Mouse (Mus musculus): Measurements from ENCODE around the gene Prickle2.

Gene Prickle2

DNA sequence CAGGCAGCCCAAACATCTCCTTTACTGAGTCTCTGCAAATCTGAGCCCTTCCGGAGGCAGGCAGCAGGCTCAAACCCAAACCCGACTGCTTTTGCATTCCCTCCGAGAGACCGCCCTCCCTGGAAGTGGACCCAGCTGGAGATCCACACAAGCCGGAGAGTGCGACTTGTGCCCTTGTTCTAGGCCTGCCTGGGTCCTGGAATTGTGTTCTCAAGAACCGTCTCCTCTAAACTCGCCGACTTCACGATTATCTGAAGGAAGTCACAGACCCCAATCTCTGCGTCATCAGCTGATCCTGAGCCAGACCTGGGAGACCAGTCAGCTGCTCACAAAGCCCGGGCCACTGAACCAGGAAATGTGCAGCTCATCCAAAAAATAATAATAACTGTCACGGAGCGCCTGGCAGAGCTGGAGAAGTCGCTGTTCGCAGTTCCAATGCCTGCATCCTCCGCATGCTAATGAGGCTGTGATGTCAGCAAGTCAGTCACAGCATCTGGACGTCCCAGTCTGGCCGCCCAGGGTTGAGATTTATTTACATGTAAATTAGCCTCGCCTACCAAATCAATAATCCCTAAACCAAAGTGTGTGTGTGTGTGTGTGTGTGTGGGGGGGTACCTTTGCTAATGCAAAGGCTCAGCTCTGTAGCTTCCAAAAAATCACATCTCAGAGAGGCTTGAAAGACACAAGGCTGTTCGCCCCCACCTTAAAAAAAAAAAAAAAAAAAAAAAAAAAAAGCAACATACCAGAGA, 224.8 kb downstream of the Prickle2 start:
- no peaks in the 10 kb centered on the region for H3K27me3 ChIP-seq (ENCODE audit: control insufficient read depth, insufficient read depth, low read length, poor library complexity, severe bottlenecking)
- no peaks in the 10 kb centered on the region for H3K36me3 ChIP-seq (ENCODE audit: control insufficient read depth, insufficient read depth, low read length, poor library complexity, severe bottlenecking)
- DNase-seq (ENCODE audit: low read depth, low spot score): no peak

DNA sequence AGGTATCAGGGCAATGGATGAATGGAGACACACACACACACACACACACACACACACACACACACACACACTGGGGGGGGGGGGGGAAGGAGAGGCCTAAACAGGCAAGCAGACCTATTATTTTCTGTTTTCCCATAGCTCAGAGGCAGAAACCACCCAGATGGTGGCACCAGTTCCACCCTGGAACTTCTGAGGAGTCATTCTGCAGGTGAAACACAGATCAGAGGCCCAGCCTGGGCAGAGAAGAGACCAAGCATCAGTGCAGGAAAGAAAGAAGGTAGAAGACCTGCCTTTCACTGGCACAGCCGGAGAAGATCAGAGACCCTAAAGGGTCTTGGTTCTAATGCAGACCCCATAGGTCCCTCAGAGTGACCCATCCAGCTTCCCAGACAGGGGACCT, 227.3 kb downstream of the Prickle2 start:
- Histone ChIP-seq H3K36me3 (ENCODE audit: control insufficient read depth, insufficient read depth, low read length, poor library complexity, severe bottlenecking) (no peaks in the 10 kb centered on the region), H3K27me3 (ENCODE audit: control insufficient read depth, insufficient read depth, low read length, poor library complexity, severe bottlenecking) (no peaks in the 10 kb centered on the region)
- DNase-seq (ENCODE audit: low read depth, low spot score): no peak

DNA sequence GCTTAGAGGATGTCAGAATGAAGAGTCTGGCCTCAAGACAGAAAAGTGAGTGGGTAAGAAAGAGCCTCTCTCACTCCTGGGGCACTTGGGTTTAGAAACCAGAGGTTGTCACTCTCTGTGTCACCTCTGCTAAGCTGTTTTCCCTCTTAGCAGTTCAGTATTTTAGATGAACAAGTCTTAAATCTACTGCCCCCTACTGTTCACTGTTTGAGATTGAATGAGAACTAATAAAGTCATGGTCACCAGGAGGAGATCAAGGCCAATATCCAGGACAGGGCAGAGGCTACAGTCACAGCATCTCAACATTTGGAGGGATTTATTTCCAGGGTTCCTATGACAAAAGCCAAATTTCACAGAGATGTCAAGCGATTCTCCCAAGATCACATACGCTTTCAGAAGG, 228.3 kb downstream of the Prickle2 start:
- Histone ChIP-seq H3K27me3 (ENCODE audit: control insufficient read depth, insufficient read depth, low read length, poor library complexity, severe bottlenecking) (no peaks in the 10 kb centered on the region), H3K36me3 (ENCODE audit: control insufficient read depth, insufficient read depth, low read length, poor library complexity, severe bottlenecking) (no peaks in the 10 kb centered on the region)
- DNase-seq (ENCODE audit: low read depth, low spot score): no peak

DNA sequence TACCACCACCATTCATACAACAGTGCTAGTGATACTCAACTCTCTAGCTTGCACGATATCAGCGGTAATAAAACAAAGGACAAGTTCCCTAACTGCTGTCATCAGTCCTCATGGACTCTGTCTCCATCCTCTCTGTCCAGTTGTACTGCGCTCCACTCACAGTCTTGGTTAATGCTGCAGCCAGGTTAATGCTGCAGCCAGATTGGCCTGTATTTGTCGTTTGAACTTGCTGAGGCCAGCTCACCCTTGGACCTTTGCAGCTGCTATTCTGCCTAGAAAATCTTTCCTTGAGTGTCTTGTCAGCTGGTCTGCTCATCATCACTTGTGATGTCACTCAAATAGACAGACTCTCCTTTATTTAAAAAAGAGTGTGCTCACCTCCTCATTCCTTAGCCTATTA, 236.5 kb downstream of the Prickle2 start:
- DNase-seq (ENCODE audit: low read depth, low spot score): no peak
- H3K36me3 ChIP-seq (ENCODE audit: control insufficient read depth, insufficient read depth, low read length, poor library complexity, severe bottlenecking): no peaks in the 10 kb centered on the region
- no peaks in the 10 kb centered on the region; the same call in 1 of the 2 replicates for H3K27me3 ChIP-seq (ENCODE audit: control insufficient read depth, insufficient read depth, low read length, poor library complexity, severe bottlenecking)

DNA sequence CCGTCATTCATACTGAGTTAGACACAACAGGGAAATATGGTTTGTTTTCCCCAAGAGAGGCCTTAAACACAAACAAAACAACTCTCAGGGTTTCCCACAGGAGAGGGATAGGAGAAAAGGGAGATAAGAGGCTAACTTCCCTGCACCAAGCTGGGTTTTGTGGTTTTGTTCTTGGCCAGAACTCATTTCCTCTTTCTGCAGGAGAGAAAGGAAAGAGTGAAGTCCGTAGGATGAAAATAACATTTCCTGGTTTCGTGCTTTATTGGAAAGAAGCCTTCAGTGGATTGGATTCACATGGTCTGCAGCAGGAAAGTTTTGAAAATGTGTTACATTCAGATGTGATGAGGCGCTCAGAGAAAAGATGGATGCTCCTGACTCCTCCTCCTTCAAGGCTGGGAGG, 237.1 kb downstream of the Prickle2 start:
- Histone ChIP-seq H3K27me3 (ENCODE audit: control insufficient read depth, insufficient read depth, low read length, poor library complexity, severe bottlenecking) (no peaks in the 10 kb centered on the region; the same call in 1 of the 2 replicates), H3K36me3 (ENCODE audit: control insufficient read depth, insufficient read depth, low read length, poor library complexity, severe bottlenecking) (no peaks in the 10 kb centered on the region)
- DNase-seq (ENCODE audit: low read depth, low spot score): no peak

DNA sequence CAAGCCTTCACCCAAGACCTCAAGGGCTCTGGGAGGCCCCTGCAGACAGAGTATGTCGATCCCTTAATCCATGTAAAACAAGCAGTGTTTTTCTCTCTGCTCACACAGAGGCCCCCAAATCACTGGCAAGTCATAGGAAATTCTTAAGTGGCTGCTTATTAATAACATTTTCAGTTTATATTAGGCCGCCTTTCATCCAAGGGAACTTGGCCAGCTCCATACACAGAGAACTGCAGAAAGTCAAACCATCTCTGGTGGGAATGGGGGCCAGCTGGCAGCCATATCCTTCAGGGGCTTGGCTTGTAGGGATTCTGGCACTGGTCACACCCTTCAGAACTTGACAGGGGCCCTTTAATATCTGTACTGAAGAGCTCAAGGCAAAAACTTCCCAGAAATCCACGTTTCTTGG, 237.6 kb downstream of the Prickle2 start:
- DNase-seq (ENCODE audit: low read depth, low spot score): no peak
- Histone ChIP-seq H3K36me3 (ENCODE audit: control insufficient read depth, insufficient read depth, low read length, poor library complexity, severe bottlenecking) (no peaks in the 10 kb centered on the region), H3K27me3 (ENCODE audit: control insufficient read depth, insufficient read depth, low read length, poor library complexity, severe bottlenecking) (no peaks in the 10 kb centered on the region; the same call in 1 of the 2 replicates)

DNA sequence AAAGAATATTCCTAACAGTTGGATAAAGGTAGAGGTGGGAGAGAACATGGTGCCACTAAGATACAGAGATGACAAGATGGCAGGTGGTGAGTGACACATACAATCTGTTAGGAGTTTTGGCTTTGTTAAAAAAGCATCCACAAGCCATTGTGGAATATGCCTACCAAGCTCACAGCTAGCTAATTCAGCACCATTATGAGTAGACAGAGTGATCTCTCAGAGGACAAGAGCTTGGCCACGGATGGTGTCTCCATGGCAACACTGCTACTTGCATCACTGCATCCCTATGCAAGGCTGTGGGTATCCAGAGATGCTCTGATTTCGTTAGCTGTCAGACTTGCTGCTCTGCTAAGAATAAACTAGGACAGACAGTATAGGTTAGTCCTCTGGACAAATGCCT, 238.6 kb downstream of the Prickle2 start:
- Histone ChIP-seq H3K36me3 (ENCODE audit: control insufficient read depth, insufficient read depth, low read length, poor library complexity, severe bottlenecking) (no peaks in the 10 kb centered on the region), H3K27me3 (ENCODE audit: control insufficient read depth, insufficient read depth, low read length, poor library complexity, severe bottlenecking) (no peaks in the 10 kb centered on the region; the same call in 1 of the 2 replicates)
- DNase-seq (ENCODE audit: low read depth, low spot score): no peak

DNA sequence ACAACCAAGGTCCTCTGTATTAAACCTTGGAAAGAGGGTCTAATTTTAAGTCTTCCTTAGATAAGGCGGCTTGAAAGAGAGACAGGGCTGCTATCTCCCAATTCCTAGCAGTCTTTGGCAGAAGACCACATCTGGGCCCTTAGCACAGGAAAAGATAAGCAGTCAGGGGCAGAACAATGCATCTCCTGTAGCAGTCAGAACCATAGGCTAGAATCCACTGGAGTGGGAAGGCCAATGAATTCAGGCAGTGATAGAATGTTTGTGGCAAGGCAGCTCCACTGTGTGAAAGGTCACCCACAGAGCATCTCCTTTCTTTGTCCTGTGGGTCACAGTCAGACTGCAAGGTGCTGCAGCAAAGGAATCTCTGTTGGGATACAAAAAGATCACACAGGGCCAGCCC, 240.3 kb downstream of the Prickle2 start:
- H3K27me3 ChIP-seq (ENCODE audit: control insufficient read depth, insufficient read depth, low read length, poor library complexity, severe bottlenecking): no peaks in the 10 kb centered on the region; the same call in 1 of the 2 replicates
- no peak for DNase-seq (ENCODE audit: low read depth, low spot score)
- no peaks in the 10 kb centered on the region for H3K36me3 ChIP-seq (ENCODE audit: control insufficient read depth, insufficient read depth, low read length, poor library complexity, severe bottlenecking)

DNA sequence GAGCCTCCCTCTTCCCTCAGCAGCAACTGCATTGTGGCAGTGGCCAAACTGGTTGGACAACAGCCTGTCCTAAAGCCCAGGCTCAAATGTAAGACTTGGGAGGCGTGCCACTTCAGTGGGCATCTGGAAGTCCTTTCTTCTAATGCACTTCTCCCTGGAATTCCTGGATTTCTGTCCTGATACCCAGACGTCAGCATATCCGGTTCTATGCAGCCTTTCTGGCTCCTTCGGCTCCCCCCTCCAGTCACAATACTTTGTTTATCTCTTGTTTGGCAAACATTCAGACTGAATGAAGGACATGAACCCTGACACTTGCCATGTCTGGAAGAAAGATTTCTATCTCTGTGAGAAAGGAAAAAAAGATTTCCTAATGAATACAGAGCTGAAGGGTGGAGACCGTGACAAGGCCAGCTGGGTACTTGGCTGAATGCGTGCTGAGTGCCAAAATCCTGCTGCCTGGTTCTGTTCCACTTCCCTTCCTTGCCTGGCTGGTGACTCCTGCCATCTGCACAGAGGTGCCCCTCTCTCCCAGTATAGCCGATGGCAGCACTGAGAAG, 241.1 kb downstream of the Prickle2 start:
- H3K36me3 ChIP-seq (ENCODE audit: control insufficient read depth, insufficient read depth, low read length, poor library complexity, severe bottlenecking): no peaks in the 10 kb centered on the region
- H3K27me3 ChIP-seq (ENCODE audit: control insufficient read depth, insufficient read depth, low read length, poor library complexity, severe bottlenecking): no peaks in the 10 kb centered on the region; the same call in 1 of the 2 replicates
- DNase-seq (ENCODE audit: low read depth, low spot score): no peak

DNA sequence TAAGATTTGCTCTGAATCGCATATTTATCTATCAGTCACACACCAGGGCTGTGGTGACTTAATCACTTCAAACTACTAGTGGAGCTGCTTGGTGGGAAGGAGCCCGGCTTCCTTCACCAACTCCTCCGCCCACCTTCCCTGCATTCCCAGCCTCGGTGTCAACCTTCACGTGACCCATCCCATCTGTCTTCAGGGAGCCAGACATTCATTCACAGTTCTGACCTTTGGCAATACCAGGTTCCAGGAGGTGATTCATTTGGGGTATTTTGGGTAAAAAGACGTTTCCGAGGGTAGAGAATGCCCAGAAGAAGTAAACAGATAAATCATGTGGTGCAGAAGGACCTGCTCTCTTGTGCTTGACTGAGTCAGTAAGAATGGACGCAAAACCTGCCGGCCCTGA, 242.2 kb downstream of the Prickle2 start:
- DNase-seq (ENCODE audit: low read depth, low spot score): no peak
- Histone ChIP-seq H3K36me3 (ENCODE audit: control insufficient read depth, insufficient read depth, low read length, poor library complexity, severe bottlenecking) (no peaks in the 10 kb centered on the region), H3K27me3 (ENCODE audit: control insufficient read depth, insufficient read depth, low read length, poor library complexity, severe bottlenecking) (no peaks in the 10 kb centered on the region)

DNA sequence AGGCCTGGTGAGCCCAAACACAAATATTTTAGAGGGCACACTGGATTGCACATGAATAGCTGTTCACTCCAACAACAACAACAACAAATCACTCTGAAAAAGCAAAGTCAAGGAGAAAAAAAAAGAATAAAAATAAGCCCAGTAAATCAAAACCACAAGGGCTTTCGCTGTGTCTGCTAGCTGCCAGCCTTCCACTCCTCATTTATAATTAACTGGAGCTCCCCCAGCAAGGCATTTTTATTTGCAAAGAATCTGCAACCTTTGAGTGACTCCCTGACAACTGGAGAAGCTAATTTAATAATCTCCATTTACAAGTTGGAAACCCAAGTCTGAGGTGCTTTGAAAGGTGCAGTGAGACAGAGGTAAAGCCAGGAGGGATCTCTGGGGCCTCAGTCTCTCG, 245.2 kb downstream of the Prickle2 start:
- no peaks in the 10 kb centered on the region for H3K27me3 ChIP-seq (ENCODE audit: control insufficient read depth, insufficient read depth, low read length, poor library complexity, severe bottlenecking)
- no peaks in the 10 kb centered on the region for H3K36me3 ChIP-seq (ENCODE audit: control insufficient read depth, insufficient read depth, low read length, poor library complexity, severe bottlenecking)
- DNase-seq (ENCODE audit: low read depth, low spot score): no peak

DNA sequence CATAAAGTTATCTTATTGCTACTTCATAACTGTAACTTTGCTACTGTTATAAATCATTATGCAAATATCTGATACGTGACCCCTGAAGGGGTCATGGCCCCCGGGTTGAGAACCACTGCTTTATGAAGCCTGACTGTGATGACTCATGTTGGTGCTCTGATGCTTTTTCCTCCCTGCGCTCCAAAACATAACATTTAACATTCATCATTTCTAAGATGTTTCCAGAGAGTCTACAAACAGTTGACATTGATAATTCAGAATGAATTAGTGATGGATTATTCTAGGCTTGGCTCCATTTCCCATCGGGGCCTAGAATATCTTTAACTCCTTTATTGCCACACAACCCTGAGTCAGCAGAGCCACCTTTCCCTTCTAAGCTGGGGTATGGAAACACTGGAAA, 247.9 kb downstream of the Prickle2 start:
- H3K36me3 ChIP-seq (ENCODE audit: control insufficient read depth, insufficient read depth, low read length, poor library complexity, severe bottlenecking): no peaks in the 10 kb centered on the region
- no peak for DNase-seq (ENCODE audit: low read depth, low spot score)
- H3K27me3 ChIP-seq (ENCODE audit: control insufficient read depth, insufficient read depth, low read length, poor library complexity, severe bottlenecking): no peaks in the 10 kb centered on the region

DNA sequence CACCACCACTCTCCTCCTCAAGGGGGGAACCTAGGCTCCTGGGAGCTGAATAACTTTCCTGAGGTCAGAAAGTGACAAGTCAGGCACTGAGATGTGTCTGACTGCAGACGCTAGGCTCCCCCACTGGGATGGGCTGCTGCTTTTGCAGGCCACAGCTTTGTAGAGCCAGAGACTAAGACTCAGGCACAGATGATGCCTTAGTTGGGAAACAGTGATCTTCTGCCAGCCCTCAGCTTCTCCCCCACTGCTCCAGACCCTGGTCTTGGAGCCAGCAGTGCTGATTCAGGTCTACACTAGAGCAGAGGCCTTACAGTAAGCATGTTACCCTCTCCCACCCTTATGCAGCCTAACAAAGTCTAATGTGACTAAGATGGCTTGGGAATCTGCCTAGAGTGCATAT, 254.5 kb downstream of the Prickle2 start:
- Histone ChIP-seq H3K27me3 (ENCODE audit: control insufficient read depth, insufficient read depth, low read length, poor library complexity, severe bottlenecking) (no peaks in the 10 kb centered on the region), H3K36me3 (ENCODE audit: control insufficient read depth, insufficient read depth, low read length, poor library complexity, severe bottlenecking) (no peaks in the 10 kb centered on the region)
- DNase-seq (ENCODE audit: low read depth, low spot score): no peak

DNA sequence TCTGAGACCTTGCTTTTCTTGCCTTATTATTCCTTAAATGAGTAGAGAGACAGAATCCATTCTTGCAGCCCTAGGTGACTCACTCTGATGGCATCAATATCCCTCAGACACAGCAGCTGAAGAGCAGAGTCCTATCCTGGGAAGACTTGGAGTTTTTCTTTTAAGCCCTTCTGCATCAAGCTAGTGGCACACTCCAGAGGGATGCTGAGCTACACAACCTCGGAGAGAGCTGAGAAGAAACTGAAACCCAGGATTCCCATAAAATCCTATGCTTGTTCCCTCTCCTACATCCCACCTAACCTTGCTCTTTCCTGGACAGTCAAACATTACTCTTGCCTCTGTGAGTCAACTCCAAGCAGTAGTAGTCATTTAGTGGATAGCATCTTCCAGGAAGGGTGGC, 256.0 kb downstream of the Prickle2 start:
- DNase-seq (ENCODE audit: low read depth, low spot score): no peak
- no peaks in the 10 kb centered on the region for H3K36me3 ChIP-seq (ENCODE audit: control insufficient read depth, insufficient read depth, low read length, poor library complexity, severe bottlenecking)
- no peaks in the 10 kb centered on the region for H3K27me3 ChIP-seq (ENCODE audit: control insufficient read depth, insufficient read depth, low read length, poor library complexity, severe bottlenecking)

DNA sequence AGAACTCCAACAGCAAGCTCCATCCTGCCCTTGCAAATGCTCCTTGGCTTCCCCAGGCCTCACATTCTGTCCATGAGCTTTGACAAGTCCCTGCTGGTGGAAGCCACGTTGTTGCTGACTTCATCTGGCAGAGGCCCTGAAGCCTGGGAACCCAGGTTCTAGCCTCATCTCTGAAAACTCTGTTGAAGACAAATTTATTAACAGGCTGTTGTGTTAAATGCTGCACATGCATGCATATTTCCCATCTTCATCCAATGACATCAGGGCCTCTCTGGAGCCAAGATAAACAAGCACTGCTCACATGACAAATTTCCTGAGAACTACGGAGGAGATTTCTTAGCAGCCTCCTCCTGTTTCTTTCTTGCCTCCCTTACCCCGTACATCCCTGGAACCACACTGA, 259.3 kb downstream of the Prickle2 start:
- Histone ChIP-seq H3K36me3 (ENCODE audit: control insufficient read depth, insufficient read depth, low read length, poor library complexity, severe bottlenecking) (no peaks in the 10 kb centered on the region), H3K27me3 (ENCODE audit: control insufficient read depth, insufficient read depth, low read length, poor library complexity, severe bottlenecking) (no peaks in the 10 kb centered on the region)
- DNase-seq (ENCODE audit: low read depth, low spot score): no peak

DNA sequence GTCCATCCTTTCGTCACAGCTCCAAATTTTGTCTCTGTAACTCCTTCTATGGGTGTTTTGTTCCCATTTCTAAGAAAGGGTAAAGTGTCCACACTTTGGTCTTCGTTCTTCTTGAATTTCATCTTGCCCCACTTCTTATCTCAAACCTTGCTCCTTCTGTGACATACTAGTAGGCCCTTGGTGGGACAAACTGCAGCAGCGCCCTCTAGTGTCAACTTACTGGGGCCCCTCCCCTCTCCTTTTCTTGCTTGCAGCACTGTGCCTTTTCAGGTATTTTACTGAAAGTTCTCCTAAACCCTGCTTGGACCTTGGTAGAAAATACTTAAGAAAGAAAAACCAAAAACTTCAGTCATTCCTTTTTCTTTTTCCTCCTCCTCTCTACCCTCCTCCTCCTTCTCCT, 264.8 kb downstream of the Prickle2 start:
- Histone ChIP-seq H3K27me3 (ENCODE audit: control insufficient read depth, insufficient read depth, low read length, poor library complexity, severe bottlenecking) (no peaks in the 10 kb centered on the region), H3K36me3 (ENCODE audit: control insufficient read depth, insufficient read depth, low read length, poor library complexity, severe bottlenecking) (no peaks in the 10 kb centered on the region)
- no peak for DNase-seq (ENCODE audit: low read depth, low spot score)

Data from splenic B cell, adult 2 months (primary cell).